Mouse (Mus musculus): ENCODE measurements around the gene Eml3.

Eml3 gene

GRCm38 (mm10) chr19:8989066-8989566 lies 59.8 kb downstream of the Eml3 start, which contains the start of gene Ahnak:
Ahnak (plus strand) TSS chr19:8989284.
- DNase-seq: peak; percentile 87

GRCm38 (mm10) chr19:8989567-8990431 lies 60.4 kb downstream of the Eml3 start:
- peak; percentile 94 for DNase-seq

- no peak for DNase-seq
Measured at GRCm38 (mm10) chr19:8990432-8991102, 61.2 kb downstream of the Eml3 start.

Measured in kidney, postnatal 14 days (tissue).